Mouse (Mus musculus) left cerebral cortex, postnatal 10 days (tissue): ENCODE results near the gene Pitx2. TPM values are rescaled to one million over a fixed set of nuclear protein-coding genes. Genes with fewer than 3 reads are reported as not detected.

ENCODE experiments used
- DNase-seq, 2 experiments: peaks; one replicate each; pipeline ENCODE4 v3.0.0; 2021 to 2022; ENCODE audit warnings: low spot score in 2 of 2, mixed read lengths in 1 of 2; ENCODE audit errors: extremely low spot score in 1 of 2
- intact Hi-C: fragments of 180-260 bp; cut with DNase I; formaldehyde crosslinking; loops from one replicate; pipeline ENCODE4 v1.15.1; 2025
- total RNA-seq, 2 experiments: library from RNA; stranded (reverse); gene quantifications; 2 replicates each; pipeline ENCODE4 v1.2.3; 2021

The Pitx2 gene
- total RNA-seq, 2 experiments from 2014 or later = not detected

DNA sequence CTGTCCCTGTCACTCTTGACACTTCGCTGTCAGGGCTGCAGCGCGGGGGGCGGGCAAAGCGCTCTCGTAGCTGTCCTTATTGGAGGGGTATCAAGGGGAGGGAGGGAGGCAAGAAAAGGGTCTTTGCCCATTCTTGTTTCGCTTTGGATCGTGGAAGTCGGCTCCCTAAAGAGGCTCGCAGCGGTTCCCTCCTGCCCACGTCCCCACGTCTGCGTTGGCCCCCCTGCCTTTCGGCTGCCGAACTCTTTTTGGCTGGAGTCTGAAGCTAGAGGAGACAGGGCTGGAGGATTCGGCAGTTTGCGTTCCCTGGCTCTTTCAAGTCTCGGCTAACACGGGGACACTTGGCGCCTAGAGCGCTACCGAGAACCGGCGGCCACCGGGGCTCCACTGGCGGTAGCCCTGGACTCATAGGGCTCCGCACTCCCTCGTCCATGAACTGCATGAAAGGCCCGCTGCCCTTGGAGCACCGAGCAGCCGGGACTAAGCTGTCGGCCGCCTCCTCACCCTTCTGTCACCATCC is 14.5 kb downstream of the Pitx2 start:
- no peak for DNase-seq
- intact Hi-C loops = loop anchor here (10.0 kb wide), 1 partner anchor 1891 kb away; no protein-coding TSS in a partner anchor

DNA sequence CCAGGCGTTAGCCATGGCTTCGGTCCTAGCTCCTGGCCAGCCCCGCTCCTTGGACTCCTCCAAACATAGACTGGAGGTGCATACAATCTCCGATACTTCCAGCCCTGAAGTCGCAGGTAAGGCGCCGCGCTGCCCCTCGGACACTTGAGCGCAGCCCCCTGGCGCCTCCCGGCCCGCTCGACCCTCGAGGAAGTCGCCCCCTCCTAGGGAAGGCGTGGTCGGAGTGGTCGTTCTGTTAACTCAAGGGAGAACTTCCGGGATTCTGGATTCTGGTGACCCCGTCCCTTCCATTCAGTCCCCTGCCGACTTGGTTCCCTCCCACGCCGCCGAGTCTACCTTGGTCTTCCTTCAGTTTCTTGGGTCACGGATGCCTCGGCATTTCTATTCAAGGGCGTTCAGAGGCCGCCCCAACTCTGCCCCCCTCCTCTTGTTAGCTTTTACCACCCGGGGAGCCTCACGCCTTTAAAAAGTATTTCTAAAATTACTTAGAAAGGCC is 15.0 kb downstream of the Pitx2 start:
- intact Hi-C loops = loop anchor here (5.0 to 10.0 kb wide), 2 partner anchors 1587 to 1890 kb away; no protein-coding TSS in a partner anchor
- DNase-seq = no peak

DNA sequence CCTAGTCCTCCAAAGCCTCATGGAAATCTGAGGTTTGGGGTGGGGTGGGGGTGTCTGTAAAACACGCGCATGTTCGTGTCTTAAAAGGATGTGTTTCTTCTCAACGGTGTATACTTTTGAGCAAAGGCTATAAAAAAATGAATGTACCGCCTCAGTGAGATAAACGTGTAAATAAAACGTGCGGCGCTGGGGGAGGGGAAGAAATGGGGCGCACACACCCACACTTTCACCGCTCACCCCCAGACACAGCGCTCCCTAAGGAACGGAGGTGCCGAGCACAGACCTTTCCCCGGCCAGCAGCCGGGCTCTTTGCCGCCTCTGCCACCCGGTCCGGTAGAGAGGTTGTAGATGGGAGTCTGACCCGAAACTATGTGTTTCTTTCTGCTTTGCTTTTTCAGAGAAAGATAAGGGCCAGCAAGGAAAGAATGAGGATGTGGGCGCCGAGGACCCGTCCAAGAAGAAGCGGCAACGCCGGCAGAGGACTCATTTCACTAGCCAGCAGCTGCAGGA is 15.6 kb downstream of the Pitx2 start:
- intact Hi-C loops = loop anchor here (5.0 to 10.0 kb wide), 2 partner anchors 1588 to 1890 kb away; no protein-coding TSS in a partner anchor

DNA sequence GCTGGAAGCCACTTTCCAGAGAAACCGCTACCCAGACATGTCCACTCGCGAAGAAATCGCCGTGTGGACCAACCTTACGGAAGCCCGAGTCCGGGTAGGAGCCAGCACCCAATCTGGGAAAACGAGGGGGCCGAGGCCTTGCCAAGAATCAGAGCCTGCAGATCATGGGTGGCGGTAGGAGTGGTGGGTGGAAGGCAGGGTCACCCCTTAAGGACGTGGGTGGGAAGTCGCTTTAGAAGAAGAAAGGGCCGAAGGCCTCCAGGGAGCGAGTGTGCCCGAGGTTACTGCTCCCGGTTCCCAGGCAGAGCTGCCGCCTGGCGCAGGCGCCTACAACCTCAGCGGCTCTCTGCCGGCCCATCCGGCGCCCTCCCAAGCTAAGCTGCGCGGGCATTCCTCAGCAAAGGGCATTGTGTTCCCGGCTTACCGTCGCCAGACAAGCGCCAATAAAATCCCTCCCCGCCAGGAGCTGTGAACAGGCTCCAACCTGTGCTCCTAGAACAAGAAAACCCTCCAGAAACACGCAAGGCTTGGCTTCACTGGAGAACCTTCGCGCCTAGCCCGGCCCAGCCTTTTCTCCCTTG is 16.2 kb downstream of the Pitx2 start:
- no peak for DNase-seq
- intact Hi-C loops = loop anchor here (5.0 to 10.0 kb wide), 2 partner anchors 1589 to 1889 kb away; no protein-coding TSS in a partner anchor

More for the DNA sequence above, 15.6 kb downstream of the Pitx2 start:
- no peak for DNase-seq

DNA sequence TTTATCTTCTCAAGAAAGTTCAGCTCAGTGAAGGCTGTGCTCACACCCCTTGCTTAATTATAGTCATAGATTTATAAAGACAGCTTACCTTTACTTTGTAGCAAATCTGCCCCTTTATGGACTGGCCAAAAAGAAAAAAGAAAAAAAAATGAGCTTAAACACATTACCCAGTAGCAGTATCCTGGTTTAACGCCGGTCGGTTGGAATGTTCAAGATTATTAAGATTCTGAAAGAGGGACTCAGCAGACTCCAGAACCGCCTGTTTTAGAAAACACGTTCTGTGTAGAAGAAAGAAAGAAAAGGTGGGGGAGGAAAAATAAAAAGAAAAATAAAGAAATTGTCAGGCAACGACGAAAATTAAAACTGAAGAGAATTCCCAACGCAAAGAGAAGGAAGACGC is 16.8 kb downstream of the Pitx2 start:
- DNase-seq = no peak
- intact Hi-C loops = loop anchor here (5.0 to 10.0 kb wide), 2 partner anchors 1589 to 1888 kb away; no protein-coding TSS in a partner anchor

DNA sequence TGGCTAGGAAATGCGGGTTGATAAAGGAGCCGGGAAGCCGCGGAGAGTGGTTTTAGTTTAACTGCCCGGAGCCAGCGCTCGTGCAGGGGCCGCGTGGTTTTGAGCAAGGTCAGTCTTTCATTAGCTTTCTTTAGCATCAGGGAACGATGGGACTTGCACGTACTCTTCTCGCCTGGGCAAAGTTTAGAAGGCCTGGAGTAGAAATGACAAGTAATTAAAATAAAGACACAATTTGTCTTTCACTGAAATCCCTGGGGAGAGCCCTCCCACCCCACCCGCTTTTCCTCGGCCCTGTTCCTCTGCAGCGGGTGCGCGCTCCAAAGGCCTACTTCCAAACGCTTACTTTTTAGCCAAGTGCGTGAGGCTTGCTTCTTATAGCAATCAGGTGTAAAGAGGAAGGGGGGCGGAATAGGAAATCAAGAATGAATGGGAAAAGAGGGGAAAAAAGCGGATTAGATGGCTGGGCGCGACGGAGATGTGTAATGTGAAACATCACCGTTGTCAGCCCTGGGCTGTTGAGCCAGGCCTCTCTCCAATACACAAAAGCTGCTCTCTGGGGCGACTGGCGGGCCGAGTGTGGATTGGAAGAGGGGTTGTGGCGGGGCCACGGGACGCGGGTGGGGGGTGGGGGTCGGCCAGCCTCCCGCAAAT is 17.4 kb downstream of the Pitx2 start:
- intact Hi-C loops = loop anchor here (5.0 to 10.0 kb wide), 2 partner anchors 1590 to 1888 kb away; no protein-coding TSS in a partner anchor
- no peak for DNase-seq

DNA sequence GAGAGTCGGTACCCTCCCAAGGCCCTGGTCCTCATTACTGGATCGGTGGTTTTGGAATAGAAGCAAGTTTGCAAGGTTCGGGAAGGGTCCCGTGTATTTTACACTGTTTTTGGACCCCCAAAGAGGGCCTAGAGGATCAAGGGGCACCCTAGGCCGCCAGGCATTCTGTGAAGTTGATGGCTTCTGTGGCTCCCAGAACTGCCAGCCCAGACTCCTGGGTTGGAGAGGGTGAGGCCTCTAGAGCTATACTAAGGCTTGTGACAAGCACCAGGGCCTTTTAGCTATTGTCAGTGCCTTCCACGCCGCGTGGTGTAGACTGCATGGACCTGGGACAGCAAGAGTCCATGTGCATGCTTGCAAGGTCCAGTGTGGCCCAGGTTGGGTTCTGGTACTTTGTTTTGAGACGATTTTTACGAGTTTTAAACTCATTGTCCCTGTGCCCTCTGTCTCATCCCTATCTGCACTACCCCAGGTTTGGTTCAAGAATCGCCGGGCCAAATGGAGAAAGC is 18.2 kb downstream of the Pitx2 start:
- intact Hi-C loops = loop anchor here (5.0 to 10.0 kb wide), 2 partner anchors 1591 to 1887 kb away; no protein-coding TSS in a partner anchor
- no peak for DNase-seq

DNA sequence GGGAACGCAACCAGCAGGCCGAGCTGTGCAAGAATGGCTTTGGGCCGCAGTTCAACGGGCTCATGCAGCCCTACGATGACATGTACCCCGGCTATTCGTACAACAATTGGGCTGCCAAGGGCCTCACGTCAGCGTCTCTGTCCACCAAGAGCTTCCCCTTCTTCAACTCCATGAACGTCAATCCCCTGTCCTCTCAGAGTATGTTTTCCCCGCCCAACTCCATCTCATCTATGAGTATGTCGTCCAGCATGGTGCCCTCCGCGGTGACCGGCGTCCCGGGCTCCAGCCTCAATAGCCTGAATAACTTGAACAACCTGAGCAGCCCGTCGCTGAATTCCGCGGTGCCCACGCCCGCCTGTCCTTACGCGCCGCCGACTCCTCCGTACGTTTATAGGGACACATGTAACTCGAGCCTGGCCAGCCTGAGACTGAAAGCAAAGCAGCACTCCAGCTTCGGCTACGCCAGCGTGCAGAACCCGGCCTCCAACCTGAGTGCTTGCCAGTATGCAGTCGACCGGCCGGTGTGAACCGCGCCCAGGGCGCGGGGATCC is 18.8 kb downstream of the Pitx2 start:
- intact Hi-C loops = loop anchor here (5.0 to 10.0 kb wide), 2 partner anchors 1591 to 1886 kb away; no protein-coding TSS in a partner anchor
- no peak for DNase-seq

DNA sequence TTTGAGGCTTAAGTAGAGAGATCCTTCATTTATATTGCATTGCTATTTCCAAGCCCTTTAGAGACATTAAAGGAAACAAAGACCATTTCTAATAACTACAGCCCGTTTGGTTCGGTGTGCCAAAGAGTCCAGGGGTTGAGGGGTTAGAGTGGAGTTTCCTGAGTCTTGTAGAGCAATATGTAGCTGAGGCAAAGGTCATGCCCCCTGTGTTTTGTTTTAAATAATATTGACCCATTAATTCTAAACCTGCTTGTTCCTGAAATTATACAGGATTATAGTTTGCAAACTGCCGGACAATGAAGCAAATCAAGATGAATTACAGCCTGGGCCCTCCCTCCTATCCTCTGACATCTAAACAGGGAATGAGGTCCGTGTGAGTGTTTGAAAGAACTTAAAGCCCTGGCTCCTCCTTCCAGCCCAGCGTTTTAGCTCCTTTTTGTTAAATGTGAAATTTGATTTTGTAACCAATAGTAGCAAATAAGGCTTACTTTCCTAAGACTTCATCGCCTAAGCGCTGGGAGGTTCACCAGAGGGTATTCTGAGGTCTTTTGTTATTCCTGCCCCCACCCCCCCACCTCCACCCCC is 20.5 kb downstream of the Pitx2 start:
- intact Hi-C loops = no loop called here
- DNase-seq = no peak

DNA sequence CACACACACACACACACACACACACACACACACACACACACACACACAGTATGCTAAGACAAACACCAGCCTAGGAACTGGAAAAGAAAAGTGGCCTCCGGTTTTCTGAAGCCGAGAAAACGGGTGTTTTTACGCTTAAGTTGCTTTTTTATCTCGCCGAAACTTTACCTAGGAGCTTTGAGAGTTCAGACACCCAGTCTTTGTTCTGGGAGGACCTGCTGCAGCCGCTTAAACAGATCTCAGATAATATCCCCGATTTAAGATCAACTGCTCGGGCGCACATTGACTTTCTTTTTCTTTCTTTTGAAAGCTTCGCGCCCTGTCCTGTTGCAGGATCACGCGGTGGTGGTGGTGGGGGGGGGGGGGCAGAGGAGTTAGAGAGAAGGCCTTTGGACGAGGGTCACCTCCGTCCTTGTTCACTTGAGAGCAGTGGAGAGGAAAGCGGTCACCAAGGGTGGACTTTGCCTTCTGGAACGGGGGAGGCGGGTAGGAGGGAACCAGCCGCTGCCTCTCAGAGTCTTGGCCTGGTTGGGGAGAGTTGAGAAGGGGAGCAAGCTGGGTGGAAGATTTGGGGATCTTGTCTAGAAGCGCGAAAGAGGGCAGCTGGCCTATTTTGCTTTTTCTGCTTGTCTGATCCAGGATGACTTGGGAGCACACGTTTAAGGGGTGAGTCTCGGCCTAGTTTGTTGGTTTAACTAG is 21.2 kb downstream of the Pitx2 start:
- intact Hi-C loops = no loop called here
- no peak for DNase-seq

DNA sequence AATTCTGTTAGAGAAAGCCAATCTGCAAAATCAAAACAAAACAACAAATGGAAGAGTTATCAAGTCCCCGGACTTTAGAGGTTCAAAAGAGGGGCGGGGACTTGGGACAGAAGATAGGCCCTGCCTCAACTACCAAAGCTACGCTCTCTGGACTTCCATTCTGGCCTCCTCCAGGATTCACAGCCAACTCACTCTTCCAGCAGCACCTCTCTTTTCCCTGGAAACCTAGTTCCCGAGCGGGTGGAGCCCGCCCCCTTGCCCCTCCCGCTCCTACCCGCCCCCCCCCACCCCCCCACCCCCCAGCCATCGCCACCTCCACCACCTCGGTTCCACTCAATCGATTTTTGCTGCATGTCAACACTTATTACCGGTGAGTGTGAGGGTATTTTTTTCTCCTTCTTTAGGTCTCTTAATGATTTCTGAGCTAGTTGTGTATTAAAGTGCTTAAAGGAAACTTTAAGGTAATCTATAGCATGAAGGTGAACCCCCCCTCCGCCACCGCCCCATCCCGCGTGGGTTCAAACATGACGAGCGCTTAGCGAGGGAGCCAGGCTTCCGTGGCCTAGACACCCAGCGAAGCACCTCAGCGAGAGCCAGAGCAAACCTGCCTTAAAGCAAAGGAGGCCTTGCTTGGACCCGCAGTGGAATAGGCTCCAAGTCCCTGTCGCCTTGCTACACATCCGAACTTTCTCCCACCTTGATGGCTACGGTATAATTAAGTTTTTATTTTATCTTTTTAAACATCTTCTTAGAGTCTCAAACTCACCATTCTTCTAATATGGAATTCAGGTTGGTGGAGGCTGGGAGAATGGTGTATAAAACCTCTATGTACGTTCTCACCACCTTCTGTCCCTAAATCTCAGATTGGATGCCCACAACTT is 21.9 kb downstream of the Pitx2 start:
- intact Hi-C loops = no loop called here
- no peak for DNase-seq

DNA sequence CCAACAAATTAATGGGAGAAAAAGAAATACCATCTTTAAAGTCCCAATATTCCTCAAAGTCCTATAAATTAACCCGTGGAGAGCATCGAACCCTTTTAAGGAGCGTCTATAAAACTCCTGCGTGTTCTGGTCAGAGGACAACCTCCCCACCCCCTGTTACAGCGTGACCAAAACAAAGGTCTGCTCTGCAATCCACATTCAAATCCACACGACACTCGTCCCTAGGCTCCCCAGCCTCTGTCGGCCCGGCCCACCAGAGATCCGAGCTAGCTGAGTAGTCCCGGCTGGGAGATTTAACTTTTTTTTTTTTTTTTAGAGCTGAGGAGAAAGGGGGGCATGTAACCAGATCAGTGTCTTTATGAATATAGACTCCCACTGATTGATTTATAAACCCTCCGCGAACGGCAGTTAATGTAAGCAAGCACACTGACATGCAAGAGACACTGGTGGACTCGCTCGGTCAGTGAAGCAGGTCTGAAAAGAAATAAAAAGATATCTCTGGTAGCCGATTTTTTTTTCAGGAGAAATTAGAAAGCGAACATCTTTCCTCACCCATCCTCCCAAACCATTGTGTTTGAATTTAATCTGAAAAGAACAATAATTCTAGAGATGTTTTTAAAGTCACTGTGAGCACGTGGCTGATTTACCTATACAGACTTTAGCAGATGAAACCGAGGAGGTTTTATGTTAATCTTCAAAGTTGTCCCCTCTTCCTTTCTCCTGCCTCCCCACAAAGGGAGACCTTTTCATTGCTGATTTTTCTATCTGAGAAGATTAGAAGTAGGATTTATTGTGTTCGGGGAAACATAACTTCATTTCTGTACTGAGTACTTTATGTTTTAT is 23.0 kb downstream of the Pitx2 start:
- no peak for DNase-seq
- intact Hi-C loops = no loop called here

DNA sequence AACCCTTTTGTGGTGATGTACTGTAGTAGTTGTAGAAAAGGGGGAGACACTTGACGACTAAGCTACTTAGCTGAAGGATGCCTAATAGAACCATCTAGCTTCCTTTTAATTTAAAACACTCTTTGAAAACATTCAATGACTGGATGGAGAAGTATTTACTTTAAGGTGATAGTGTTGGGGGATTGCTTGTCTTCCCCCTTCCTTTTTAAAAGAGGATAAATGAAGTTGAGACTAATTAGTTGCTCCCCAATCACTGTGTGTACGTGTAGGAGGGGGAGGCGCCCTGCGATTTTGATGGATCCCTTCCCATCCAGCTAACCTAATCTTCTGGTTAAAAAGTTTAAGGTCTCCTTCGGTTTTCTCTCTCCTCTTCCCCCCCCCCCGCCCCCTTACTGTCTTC is 23.7 kb downstream of the Pitx2 start:
- intact Hi-C loops = no loop called here
- DNase-seq = no peak

DNA sequence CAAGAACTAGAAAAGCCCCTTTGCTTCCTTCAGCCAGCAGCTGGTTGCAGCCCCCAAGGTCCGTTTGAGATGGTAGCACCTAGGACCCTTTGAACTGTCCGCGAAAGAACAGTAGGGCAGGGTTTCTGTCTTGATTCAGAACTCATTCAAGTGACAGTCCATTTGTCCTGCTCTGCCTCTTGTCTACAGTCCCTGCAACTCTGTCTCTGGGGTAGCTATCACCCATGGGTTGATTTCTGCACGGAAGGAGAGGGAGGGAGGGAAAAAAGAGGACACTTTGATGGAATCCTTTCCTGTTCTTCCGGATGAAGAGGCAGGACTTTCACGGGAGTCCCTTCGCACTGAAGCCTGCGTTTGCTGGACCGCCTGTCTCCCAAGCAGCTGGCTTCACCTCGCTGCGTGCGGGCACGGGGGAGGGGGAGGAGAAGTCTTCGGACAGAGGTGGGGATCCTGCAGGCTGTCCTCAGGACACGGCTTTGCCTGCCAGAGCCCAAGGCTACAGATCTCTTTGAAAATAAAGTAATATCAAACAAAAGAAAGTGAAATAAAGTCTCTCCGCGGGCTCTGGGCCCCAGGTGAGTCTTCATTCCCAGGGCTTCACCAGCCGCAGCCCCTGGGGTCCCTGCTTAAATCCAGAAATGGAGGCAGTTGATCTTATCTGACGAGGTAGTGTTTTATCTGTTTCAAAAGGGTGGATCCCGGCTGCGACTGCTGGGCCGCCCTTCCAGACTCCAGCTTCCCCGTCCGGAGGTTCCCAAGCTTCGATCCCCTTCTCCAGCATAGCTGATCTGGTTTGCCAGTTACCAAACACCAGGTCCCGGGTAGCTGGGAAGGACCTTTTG is 24.5 kb downstream of the Pitx2 start:
- intact Hi-C loops = no loop called here
- no peak for DNase-seq

DNA sequence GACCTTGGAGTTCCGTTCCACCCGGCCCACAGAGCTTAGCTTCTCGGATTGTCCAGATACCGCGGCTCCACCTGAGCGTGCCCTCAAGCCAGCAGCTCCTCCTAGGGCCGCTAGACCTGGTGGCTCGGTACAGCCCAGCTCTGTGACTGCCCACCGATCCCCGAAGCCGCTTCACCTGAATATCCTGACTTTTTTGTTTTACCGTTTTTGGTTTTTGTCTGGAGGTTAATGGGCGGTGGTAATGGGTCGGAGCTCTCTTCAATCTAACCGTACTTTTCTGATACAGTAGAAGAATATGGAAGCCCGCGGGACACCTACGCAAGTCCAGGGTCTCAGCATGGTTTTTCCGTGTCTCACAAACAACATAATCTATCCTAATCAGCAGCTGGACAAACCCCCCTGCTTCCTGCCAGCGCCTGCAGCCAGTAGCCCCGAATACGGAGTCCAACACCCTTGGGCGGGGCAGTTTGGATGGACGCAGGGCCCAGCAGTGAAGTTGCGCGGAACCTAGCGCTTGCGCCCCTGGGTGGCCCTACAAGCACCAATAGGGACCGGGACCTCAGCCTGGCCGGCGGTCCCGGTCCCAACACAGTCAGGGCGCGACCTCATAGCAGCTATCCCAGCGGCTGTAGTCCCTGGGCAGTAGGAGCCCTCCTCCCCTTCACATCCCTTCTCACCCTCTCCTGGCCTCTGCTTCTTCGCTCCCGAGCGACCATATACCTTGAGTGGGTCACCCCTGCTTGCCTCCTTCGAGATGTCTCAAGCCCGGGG is 25.3 kb downstream of the Pitx2 start:
- intact Hi-C loops = no loop called here
- no peak for DNase-seq
